Mouse (Mus musculus) olfactory bulb, adult 2 months (tissue): ENCODE results near the gene Inpp5d.

Experiments
- CTCF ChIP-seq: fragments of 200-500 bp; IDR thresholded peaks from 2 replicates; pipeline ENCODE4 v1.5.1; 2012; ENCODE audit warnings: low read depth, mild to moderate bottlenecking, low read length, moderate library complexity; ENCODE audit not compliant: insufficient read depth
- POLR2A ChIP-seq: fragments of 200-500 bp; IDR thresholded peaks from 2 replicates; pipeline ENCODE4 v1.6.1; 2012; ENCODE audit warnings: mild to moderate bottlenecking, low read depth, low read length, moderate library complexity; ENCODE audit not compliant: insufficient read depth

- TF ChIP-seq POLR2A (no peak), CTCF (no peak)
Observed at GRCm38 (mm10) chr1:87687009-87687408, 66.9 kb downstream of the Inpp5d start.
